Mouse (Mus musculus): ENCODE results near the gene Arl6ip4.

- no peak for TF ChIP-seq GATA1 (IDR thresholded peaks at IDR 0.05; ENCODE audit: borderline replicate concordance, low read length)
- no peak for TF ChIP-seq FLI1 (IDR thresholded peaks at IDR 0.05; ENCODE audit: low read length)
Measured at GRCm38 (mm10) chr5:124079880-124080279, 36.0 kb upstream of the Arl6ip4 start.
